ENCODE assay signal across 8 mouse cellular contexts in the genomic region with DNA sequence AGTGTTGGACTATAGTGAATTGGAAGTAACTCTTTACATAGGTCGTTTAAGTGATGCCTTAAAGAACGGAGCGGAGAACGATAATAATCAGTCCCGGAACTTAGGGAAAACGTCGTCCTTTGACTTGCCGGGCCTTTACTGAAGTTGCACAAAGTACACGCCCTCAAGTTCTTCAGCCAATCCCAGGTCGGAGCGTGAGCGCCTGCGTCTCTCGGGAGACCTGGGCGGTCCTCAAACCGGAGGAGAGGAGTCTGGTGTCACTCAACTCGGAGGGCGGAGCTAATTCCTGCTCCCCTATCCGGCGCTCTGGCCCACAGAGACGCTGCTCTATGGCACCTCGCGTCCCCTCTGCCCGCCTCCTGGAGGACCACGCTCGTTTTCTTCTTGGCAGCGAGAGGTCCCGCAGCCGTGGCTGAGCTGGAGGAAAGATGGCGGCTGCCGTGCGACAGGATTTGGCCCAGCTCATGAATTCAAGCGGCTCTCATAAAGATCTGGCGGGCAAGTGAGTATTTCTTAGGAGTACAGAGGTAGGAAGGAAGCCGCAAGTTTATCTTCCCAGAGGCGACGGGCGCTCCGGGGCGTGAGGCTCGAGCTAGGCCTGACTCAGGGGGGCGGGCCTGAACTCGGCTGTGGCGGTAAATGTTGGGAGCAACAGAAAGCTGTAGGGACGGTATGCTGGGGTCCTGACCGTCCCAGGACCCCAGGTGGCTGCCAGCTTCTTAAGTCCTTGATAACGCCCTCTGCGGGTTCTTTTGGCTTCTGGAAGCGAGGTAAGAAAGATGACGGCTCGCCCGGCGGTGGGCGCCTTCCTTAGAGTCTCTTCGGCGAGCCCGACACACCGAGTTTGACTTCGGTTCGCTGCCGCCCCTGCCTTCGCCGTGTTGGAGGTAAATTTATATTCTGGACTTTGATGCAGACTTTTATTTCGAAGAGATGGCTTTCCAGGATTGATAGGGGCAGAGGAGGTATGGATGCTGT. TPM values are rescaled to one million over a fixed set of nuclear protein-coding genes. Genes with fewer than 3 reads are reported as not detected.
A peak's percentile ranks its signal among the peaks of the same experiment; 100 is the strongest.
DNase-seq lines count a peak whose midpoint lies in the region; ATAC-seq and TF ChIP-seq lines count a peak whose summit lies in the region.

A gene (plus strand): TSS at position 261 of the 978 bp plus-strand sequence.

- peak; percentile 100 for ATAC-seq in activated CD4-positive, CD25-positive, alpha-beta regulatory T cell, adult 4 months

- no peak within 1 kb of the TSS for H3K27ac ChIP-seq in cortical plate, adult 2 months (ENCODE audit: insufficient read depth, low read length)

- peak within 1 kb of the TSS; percentile 61 for H3K4me3 ChIP-seq in cortical plate, adult 2 months (ENCODE audit: insufficient read depth, low read length)
- H3K4me3 ChIP-seq in megakaryocyte, embryonic 14.5 days (replicated peaks) = peak within 1 kb of the TSS; percentile 95

- H3K36me3 ChIP-seq in megakaryocyte, embryonic 14.5 days (replicated peaks; ENCODE audit: low read length) = peaks cover 13% of the 10 kb centered on the region

- no peak for TF ChIP-seq CTCF in cortical plate, adult 2 months (IDR thresholded peaks at IDR 0.05; ENCODE audit: extremely low read depth, insufficient read depth, low read length)

- peaks cover 3% of the 10 kb centered on the region for H3K27me3 ChIP-seq in megakaryocyte, embryonic 14.5 days (replicated peaks)

- H3K4me1 ChIP-seq in cortical plate, adult 2 months (ENCODE audit: control insufficient read depth, insufficient read depth, low read length) = no peaks in the 10 kb centered on the region; the same call in 1 of the 2 replicates
- peaks cover 57% of the 10 kb centered on the region for H3K4me1 ChIP-seq in megakaryocyte, embryonic 14.5 days

- peak; percentile 94 to 98 for DNase-seq in gastrocnemius, adult 8-10 months (ENCODE audit: low spot score in 2 of 2)
- DNase-seq in hindlimb bud, embryonic 11.5 days (ENCODE audit: extremely low spot score, low read depth, low spot score) = peak; percentile 99
- peak; percentile 82 to 98 for DNase-seq in left cerebral cortex, adult 8-10 months (ENCODE audit: low spot score in 2 of 2)
- peak; percentile 98 to 99 for DNase-seq in right cerebral cortex, postnatal 10 days (ENCODE audit: low spot score in 2 of 2)
- peak; percentile 86 for DNase-seq in urinary bladder, postnatal 25 days (ENCODE audit: low spot score)

- TF ChIP-seq POLR2A in cortical plate, adult 2 months (IDR thresholded peaks at IDR 0.05; ENCODE audit: extremely low read depth, insufficient read depth, low read length) = peak; percentile 70; the same call in 1 of the 2 replicates

- H3K9me3 ChIP-seq in megakaryocyte, embryonic 14.5 days = no peaks in the 10 kb centered on the region

RNA-seq across cellular contexts. Expression of the gene that starts here (rescaled TPM):
- 100 to 1,000 TPM in 1 of 2 experiments, 10 to 100 TPM in 1; 97.9 to 108 TPM for polyA plus RNA-seq in activated CD4-positive, CD25-positive, alpha-beta regulatory T cell, adult 4 months (2017; shearing (Covaris generic))
- polyA plus RNA-seq in cortical plate, adult 2 months (2012; rRNA removed) = 73.3 and 76.8 TPM in 2 replicates
- 100 to 1,000 TPM; 110 to 118 (median 113) TPM for total RNA-seq in gastrocnemius, adult 8-10 months (2022)
- 10 to 100 TPM; 82.2 to 89.7 (median 88.3) TPM for total RNA-seq in left cerebral cortex, adult 8-10 months (2022)
- polyA plus RNA-seq in megakaryocyte, embryonic 14.5 days (2012; ENCODE audit: insufficient read depth, low replicate concordance) = 2.9 and 14.4 TPM in 2 replicates
